Mouse (Mus musculus) midbrain, postnatal 0 days (tissue): Measurements from ENCODE around the gene Gm49325. TPM values are rescaled to one million over a fixed set of nuclear protein-coding genes. Genes with fewer than 3 reads are reported as not detected.

Experiments used
- ATAC-seq: fragments of 200-750 bp; cut with Nextera tagmentation; 2 replicates; pipeline ENCODE4 v1.8.0; 2017; ENCODE audit warnings: moderate number of reproducible peaks, mild to moderate bottlenecking, moderate TSS enrichment, moderate library complexity; ENCODE audit not compliant: low FRiP score
- DNase-seq: peaks from one replicate; pipeline ENCODE4 v3.0.0-alpha.2; 2015; ENCODE audit warnings: low spot score
- H3K27ac ChIP-seq: fragments of 300-500 bp; sonication (generic); 2 replicates; pipeline ENCODE4 v1.5.1; 2014; ENCODE audit warnings: low read depth, mild to moderate bottlenecking, low read length, mixed read lengths
- H3K27me3 ChIP-seq: fragments of 300-500 bp; sonication (generic); 2 replicates; pipeline ENCODE4 v1.6.1; 2014; ENCODE audit warnings: low read length, control low read depth, mixed read lengths; ENCODE audit not compliant: insufficient read depth
- H3K36me3 ChIP-seq: fragments of 300-500 bp; sonication (generic); 2 replicates; pipeline ENCODE4 v1.6.1; 2014; ENCODE audit warnings: low read length, control low read depth, mixed read lengths; ENCODE audit not compliant: insufficient read depth
- H3K4me1 ChIP-seq: fragments of 300-500 bp; sonication (generic); 2 replicates; pipeline ENCODE4 v1.6.1; 2014; ENCODE audit warnings: mild to moderate bottlenecking, control low read depth, antibody characterized with exemption, low read length, mixed read lengths; ENCODE audit not compliant: insufficient read depth
- H3K4me2 ChIP-seq: fragments of 300-500 bp; sonication (generic); 2 replicates; pipeline ENCODE4 v1.6.1; 2014; ENCODE audit warnings: low read depth, mild to moderate bottlenecking, low read length, mixed read lengths; ENCODE audit not compliant: poor library complexity, severe bottlenecking
- H3K4me3 ChIP-seq: fragments of 300-500 bp; sonication (generic); 2 replicates; pipeline ENCODE4 v1.5.1; 2014; ENCODE audit warnings: low read depth, mild to moderate bottlenecking, low read length, moderate library complexity
- H3K9ac ChIP-seq: fragments of 300-500 bp; sonication (generic); replicated peaks from 2 replicates; pipeline ENCODE4 v1.6.1; 2014; ENCODE audit warnings: mild to moderate bottlenecking, low read length, moderate library complexity, mixed read lengths; ENCODE audit not compliant: poor library complexity, severe bottlenecking
- H3K9me3 ChIP-seq: fragments of 300-500 bp; sonication (generic); 2 replicates; pipeline ENCODE4 v1.6.1; 2016; ENCODE audit warnings: low read length, control low read depth
- CTCF ChIP-seq: IDR thresholded peaks from 2 replicates; pipeline ENCODE4 v1.5.1; 2016; ENCODE audit warnings: antibody characterized with exemption, mild to moderate bottlenecking
- WGBS: fragments of 180-500 bp; shearing (Covaris S2); extraction: QIAGEN DNeasy Blood & Tissue Kit; methylation state at CpG from one replicate; pipeline ENCODE4 v1.1.7; 2014; 5-methylcytosine and 5-hydroxymethylcytosine counted together
- polyA plus RNA-seq: library from polyadenylated mRNA; unstranded; fragments of >200 nt; fragmentation: Nextera tagmentation; extraction: Ambion mirVana; gene quantifications from 2 replicates; pipeline ENCODE4 v1.2.1, GENCODE M21; 2015
- total RNA-seq: library from RNA; depleted of rRNA; stranded (reverse); fragments of >200 nt; gene quantifications from 2 replicates; pipeline ENCODE4 v1.2.3, GENCODE M21; 2014

Gene Gm49325
- total and polyA plus RNA-seq, 2 experiments from 2014 or later = 10.5 TPM; not detected in 1

DNA sequence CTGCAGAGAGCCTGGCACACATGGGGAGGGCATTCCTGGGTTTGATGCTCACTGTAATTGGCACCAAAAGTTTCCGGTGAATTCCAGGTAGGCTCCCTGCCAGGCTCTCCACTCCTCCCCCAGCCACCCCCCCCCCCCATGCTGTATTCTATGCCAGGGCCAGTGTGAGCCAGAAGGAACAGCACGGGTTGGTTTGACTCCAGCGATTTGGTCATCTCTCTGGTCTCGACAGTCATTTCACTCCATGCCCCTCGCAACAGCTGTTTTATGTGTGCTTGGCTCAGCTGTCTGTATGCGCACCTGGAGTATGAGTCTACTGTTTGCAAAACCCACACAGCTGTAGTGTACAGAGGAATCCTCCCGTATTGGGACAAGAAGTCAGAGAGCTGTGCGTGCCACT is 60.3 kb downstream of the Gm49325 start:
- H3K4me3 ChIP-seq = no peak overlapping the region
- H3K27me3 ChIP-seq = no peaks in the 10 kb centered on the region
- no peak overlapping the region for H3K27ac ChIP-seq
- ATAC-seq = no peak
- no peak overlapping the region for H3K9ac ChIP-seq
- H3K4me2 ChIP-seq = no peak overlapping the region
- no peaks in the 10 kb centered on the region for H3K36me3 ChIP-seq
- TF ChIP-seq CTCF = no peak
- 84% methylated on average over 8 of the region's 8 CpGs for WGBS
- DNase-seq = peak; percentile 28
- no peaks in the 10 kb centered on the region for H3K4me1 ChIP-seq
- no peaks in the 10 kb centered on the region for H3K9me3 ChIP-seq

DNA sequence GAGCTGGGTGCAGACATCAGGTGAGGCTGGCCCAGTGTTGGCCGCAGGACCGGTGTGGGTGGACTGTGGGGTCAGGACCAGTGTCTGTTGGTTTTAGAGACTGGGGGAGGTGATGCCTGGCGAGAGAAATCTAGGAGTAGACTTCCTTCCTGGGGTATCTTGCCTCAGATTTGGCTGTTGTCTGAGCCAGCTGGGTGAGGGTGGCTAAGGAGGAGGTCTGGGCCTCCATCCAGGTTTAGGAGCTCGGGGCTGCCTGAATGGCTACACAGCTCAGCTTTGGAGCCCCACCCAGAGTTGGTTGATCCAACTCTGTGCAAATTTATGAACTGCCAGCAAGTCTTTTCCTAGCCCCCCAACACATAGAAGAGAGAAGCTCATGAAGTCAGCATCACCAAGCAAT is 61.4 kb downstream of the Gm49325 start:
- Histone ChIP-seq H3K4me2 (no peak overlapping the region), H3K27me3 (no peaks in the 10 kb centered on the region), H3K9me3 (no peaks in the 10 kb centered on the region), H3K9ac (no peak overlapping the region), H3K36me3 (no peaks in the 10 kb centered on the region), H3K4me1 (no peaks in the 10 kb centered on the region), H3K4me3 (no peak overlapping the region), H3K27ac (no peak overlapping the region)
- ATAC-seq (no peak), DNase-seq (no peak)
- TF ChIP-seq CTCF = no peak
- 82% methylated on average over 4 of the region's 4 CpGs for WGBS

DNA sequence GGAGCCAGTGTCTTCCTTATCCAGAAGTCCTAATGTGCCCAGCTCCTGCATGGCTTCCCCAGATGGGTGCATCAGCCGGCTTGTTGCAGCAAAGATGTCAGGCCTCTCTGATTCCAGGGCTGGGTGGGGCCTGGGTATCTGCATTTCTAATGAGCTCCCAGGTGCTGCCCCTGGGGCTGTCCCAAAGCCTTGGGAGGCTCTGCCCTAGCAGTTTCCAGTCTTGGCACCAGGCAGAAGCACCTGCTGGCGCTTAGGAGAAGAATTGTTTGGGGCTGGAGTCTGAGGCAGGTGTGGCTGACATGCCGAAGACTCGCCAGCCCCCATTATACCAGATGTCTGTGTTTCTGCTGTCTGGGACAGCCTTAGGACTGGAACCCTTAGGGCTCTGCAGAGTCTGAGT is 64.7 kb downstream of the Gm49325 start:
- Histone ChIP-seq H3K27me3 (no peaks in the 10 kb centered on the region), H3K4me3 (no peak overlapping the region), H3K27ac (no peak overlapping the region), H3K4me1 (no peaks in the 10 kb centered on the region), H3K4me2 (no peak overlapping the region), H3K9me3 (no peaks in the 10 kb centered on the region), H3K9ac (no peak overlapping the region), H3K36me3 (no peaks in the 10 kb centered on the region)
- ATAC-seq (no peak), DNase-seq (no peak)
- TF ChIP-seq CTCF = no peak
- 74% methylated on average over 4 of the region's 4 CpGs for WGBS

- Histone ChIP-seq H3K9ac (no peak overlapping the region), H3K4me1 (no peaks in the 10 kb centered on the region), H3K4me2 (no peak overlapping the region), H3K4me3 (no peak overlapping the region), H3K27ac (no peak overlapping the region), H3K9me3 (no peaks in the 10 kb centered on the region), H3K36me3 (no peaks in the 10 kb centered on the region), H3K27me3 (no peaks in the 10 kb centered on the region)
- WGBS = 85% methylated on average over 4 of the region's 4 CpGs
- DNase-seq = no peak
- no peak for ATAC-seq
- TF ChIP-seq CTCF = no peak
Measured at GRCm38 (mm10) chr10:77671519-77671918, 65.5 kb downstream of the Gm49325 start.

DNA sequence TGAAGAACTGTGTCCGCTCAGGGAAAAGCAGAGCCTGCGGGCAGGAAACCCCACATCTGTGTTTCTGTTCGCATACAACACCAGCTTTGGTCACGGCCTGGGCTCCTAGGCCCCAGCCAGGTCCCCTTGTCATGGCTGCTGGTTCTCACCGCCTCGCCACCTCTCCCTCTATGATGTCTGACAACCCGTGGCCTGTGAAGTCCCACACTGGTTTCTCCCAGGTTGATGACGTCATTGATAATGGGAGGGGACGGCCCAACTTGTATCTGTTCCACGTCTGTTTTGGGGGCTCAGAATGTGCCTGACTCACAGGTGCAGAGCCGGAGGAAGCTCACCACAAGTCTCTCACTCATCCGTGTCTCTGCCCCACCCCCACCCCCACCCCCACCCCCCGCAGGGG is 67.8 kb downstream of the Gm49325 start:
- Histone ChIP-seq H3K4me2 (no peak overlapping the region), H3K27me3 (peaks cover 18% of the 10 kb centered on the region), H3K4me3 (no peak overlapping the region), H3K36me3 (no peaks in the 10 kb centered on the region), H3K4me1 (peaks cover 4% of the 10 kb centered on the region; the same call in 1 of the 2 replicates), H3K9ac (no peak overlapping the region), H3K27ac (no peak overlapping the region), H3K9me3 (no peaks in the 10 kb centered on the region)
- 64% methylated on average over 13 of the region's 13 CpGs for WGBS
- no peak for ATAC-seq
- no peak for TF ChIP-seq CTCF
- DNase-seq = no peak

DNA sequence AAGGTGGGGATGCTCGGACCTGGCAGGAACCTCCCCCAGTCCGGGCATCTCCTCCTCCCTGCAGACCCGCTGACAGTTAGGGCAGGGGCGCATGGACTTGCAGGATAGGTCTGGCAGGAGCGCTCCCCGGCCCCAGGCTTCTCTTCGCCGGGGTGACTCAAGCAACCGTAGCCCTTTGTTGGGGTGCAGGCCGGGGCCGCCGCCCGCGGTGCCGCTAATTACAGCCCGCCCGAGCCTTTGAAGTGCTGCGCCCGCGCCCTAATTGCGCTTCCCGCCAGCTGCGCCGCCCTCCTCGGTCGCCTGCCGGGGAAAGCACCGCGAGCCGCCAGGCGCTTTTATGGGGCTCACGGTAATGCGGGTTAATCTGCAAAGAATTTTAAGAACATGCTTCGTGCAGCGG is 71.6 kb downstream of the Gm49325 start:
- WGBS = under 1% methylated on average over 35 of the region's 35 CpGs

More for the DNA sequence above, 71.6 kb downstream of the Gm49325 start:
- Histone ChIP-seq H3K27me3 (peaks cover 18% of the 10 kb centered on the region), H3K9ac (0 out of 2 replicates have a peak overlapping the region, but pooled peaks have one; percentile 29), H3K9me3 (no peaks in the 10 kb centered on the region), H3K4me2 (peak overlapping the region; percentile 84), H3K27ac (no peak overlapping the region), H3K4me3 (peak overlapping the region; percentile 37), H3K36me3 (no peaks in the 10 kb centered on the region), H3K4me1 (peaks cover 4% of the 10 kb centered on the region; the same call in 1 of the 2 replicates)
- ATAC-seq (no peak), DNase-seq (no peak)
- TF ChIP-seq CTCF = no peak
